Mouse (Mus musculus): ENCODE results near the gene Dnajb14.

The Dnajb14 gene

DNA sequence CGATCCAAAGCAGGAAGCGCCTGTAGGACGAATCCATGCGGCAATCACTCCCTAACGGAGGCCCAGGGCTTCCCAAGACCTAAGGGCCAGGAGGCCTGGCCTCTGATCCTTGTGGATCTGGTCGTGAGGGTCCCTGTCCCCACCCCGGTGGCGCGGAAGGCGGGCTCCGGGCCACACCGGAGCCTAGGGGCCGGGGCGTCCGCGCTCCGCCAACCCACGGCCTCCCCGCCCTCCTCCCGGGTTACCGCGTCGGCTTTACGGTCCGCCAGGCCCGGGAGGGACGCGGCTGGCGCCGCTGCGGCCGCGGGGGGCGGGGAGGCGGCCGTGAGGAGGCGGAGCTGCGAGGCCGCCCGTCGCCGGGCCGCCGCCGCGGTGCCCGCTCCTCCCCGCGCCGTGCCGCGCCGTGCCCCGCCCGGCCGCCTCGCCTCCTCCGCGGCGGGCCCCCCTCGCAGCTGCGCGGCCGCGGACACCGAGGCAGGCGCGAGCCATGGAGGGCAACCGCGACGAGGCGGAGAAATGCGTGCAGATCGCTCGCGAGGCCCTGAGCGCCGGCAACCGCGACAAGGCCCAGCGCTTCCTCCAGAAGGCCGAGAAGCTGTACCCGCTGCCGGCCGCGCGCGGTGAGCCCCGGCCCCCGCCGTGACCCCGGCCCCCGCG lies at the start of gene Dnajb14:
TSS of gene Dnajb14 (plus strand) at position 239 of the 657 bp plus-strand sequence.
- in situ Hi-C loops (cut with MseI, MboI), result no loop called here

DNA sequence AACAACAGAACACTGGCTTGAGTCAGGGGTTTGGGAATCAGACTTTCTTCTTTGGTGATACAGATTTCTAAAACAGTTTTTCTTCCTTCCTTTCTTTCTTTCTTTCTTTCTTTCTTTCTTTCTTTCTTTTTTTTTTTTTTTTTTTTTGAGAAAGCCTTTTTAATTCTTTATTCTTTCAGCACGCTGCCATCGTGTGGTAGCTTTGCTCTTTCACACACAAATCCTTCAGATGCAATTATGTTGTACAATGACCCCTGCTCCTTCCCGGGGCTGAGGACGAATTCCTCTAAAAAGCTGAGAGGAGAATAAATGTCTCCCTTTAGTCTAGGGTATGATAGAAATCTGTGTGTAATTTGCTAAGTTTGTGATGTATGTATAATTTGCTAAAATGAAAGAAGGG lies 48.8 kb upstream of the Dnajb14 start:
- in situ Hi-C loops (cut with MseI, MboI), result no loop called here

DNA sequence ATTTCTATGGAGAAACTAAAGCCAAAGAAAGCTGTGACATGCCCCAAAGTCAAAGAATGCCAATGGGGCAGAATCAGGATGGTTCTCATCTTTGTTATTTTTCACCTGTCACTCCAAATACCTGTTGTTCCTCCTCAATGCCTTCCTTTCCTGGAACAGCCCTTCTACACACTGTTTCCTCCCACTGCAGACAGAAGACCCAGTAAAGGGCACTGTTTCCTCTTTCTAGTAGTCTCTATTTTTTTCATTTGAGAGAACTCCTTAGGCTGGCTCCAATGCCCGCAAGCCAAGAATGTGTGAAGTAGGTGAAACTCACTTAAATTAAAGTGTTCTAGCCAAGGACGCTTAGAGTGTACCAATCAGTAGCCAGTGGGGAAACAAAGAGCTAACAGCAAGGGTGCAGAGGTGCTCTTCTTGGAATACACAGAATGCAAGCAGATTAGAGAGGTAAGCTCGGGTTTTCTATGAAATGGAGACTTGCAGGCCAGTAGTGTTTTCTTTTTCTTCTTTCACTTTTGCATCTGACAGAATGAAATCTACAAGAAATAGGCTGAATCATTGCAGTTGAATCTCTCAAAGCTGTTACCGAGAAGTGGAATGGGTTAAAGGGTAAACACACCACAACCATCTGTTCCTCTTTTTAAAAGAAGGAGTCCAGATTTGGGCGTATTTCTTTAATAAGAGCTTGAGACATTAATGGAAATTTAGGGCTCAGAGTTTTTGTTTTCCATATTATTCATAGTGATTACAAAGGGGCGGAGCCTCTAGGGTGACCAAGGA lies 46.6 kb upstream of the Dnajb14 start:
- in situ Hi-C loops (cut with MseI, MboI), result no loop called here

DNA sequence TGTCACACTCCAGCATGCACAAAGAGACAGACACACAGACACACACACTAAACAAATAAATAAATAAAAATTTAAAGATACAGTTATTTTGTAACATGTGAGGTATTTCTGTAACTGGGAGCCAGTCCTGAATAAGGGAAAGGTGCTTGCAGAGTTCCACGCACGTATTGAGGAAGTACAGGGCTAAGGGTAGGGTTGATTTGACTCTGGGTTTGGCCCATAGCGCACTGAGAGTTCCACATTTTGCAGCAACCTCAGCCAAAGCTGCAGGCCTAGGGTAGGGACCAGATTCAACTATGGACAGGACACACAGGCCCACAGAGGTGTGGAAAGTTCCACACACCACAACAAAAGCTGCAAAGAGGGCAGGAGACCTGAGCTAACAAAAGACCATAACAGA lies 44.2 kb upstream of the Dnajb14 start:
- in situ Hi-C loops (cut with MseI, MboI), result no loop called here

DNA sequence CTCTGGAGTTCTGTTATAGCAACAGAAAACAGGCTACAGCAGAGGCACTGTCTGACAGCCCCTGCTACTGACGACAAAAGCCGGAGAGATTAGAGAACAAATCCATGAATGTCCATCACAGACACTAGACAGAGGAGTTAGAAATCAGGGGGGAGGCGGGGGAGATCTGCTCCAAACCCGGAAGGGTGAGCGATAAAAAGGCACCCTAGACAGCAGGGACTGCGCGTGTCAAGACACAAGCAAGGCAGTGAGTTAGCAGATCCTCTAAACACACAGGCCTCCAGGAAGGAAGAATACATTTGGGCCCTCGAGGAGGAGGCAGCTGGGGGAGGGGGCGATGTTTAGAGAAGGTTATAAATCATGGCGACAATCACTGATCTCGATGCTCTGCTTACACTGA lies 39.8 kb upstream of the Dnajb14 start:
- in situ Hi-C loops (cut with MseI, MboI), result no loop called here

DNA sequence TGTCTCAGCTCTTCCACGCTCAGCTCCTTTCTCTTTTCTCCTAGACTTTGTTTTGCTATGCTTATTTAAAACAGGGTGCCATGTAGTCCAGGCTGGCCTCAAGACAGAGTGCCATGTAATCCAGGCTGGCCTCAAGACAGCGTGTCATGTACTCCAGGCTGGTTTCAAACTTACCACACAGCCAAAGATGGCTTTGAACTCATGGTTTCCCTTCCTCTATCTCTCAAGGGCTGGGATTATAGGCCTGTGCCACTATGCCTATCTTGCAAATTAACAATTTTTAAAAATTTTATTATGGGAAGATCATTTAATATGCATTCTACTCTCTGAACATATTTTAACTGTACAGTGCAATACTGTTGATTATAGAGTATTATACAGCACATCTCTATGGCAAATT lies 36.3 kb upstream of the Dnajb14 start:
- in situ Hi-C loops (cut with MseI, MboI), result no loop called here

DNA sequence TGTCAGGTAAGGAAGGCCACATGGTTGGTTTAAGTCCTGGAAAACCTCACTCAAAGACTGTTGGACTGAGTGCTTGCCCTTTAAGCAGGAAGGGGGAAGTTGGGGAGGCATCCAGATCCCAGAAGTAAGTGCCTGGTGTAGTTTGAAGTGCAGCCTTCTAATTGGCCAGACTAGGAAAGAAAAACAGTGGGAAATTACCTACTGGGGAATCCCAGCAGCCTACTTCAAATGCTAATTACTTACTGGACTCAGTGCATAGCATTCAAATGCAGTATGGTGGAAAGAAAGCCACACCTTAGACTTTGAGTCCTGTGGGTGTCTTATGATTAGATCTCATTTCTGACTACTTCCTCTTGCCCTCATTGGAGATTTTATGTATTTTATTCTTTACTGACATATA lies 34.3 kb upstream of the Dnajb14 start:
- in situ Hi-C loops (cut with MseI, MboI), result no loop called here

DNA sequence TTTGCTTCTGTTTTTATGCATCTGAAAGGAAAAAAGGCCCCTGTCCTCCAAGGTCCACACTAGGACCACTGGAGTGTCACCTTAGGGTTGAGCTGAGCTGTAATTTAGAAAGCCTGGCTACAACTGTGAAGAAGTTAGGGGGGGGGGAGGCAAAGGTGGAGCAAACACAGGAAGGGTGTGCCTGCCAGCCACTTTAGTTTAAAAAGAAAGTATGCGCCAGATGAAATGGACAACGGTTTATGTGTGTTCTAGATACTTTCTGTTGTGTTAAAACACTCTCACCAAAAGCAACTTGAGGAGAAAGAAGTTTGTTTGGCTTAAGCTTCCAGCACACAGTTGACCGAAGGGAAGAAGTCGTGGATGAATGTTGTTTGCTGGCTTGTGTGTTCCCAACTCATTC lies 33.8 kb upstream of the Dnajb14 start:
- in situ Hi-C loops (cut with MseI, MboI), result no loop called here

DNA sequence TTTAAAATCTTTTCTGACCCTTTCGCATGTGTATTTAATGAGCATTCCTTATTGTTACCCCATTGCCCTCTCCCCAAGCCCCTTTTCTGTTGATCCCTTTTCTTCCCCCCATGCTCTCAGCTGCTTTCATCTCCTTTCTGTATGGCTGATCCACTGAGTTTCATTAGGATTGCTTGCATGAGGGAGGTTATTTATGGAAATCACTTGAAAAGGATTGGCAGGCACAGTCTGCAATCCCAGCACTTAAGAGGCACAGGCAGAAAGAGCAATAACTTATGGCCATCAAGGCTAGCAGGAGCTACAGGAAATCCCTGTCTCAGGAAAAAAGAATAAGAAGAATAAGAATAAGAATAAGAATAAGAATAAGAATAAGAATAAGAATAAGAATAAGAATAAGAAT lies 30.9 kb upstream of the Dnajb14 start:
- in situ Hi-C loops (cut with MseI, MboI), result no loop called here

DNA sequence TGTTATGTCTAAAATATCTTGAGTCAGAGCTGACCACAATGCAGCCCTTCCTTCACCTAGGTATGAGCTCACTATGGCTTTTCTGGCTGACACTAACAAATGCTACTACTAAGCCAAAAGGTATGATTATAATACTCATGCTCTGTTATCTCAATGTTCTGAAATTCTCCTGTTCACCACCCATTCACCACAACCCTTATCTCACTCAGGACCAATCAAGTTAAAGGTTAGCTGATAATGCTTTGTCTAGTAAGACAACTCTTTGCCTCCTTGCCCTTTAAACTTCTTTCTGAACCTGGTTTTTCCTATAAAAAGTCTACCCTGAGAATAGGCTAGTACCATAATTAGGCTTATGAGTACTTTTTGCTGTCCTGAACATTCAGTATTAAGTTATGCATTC lies 29.3 kb upstream of the Dnajb14 start:
- in situ Hi-C loops (cut with MseI, MboI), result no loop called here

DNA sequence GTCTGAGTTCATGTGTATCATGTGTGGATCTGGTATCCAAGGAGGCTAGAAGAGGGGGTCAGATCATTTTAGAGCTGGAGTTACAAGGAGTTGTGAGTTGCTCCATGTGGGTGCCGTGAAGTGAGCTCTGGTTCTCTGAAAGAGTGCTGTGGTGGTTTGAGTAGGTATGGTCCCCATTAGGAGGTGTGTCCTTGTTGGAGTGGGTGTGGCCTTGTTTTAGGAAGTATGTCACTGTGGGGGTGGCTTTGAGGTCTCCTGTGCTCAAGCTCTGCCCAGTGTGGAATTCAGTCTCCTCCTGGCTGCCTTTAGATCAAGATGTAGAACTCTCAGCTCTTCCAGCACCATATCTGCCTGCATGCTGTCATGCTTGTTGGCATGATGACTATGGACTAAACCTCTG lies 24.5 kb upstream of the Dnajb14 start:
- in situ Hi-C loops (cut with MseI, MboI), result no loop called here

DNA sequence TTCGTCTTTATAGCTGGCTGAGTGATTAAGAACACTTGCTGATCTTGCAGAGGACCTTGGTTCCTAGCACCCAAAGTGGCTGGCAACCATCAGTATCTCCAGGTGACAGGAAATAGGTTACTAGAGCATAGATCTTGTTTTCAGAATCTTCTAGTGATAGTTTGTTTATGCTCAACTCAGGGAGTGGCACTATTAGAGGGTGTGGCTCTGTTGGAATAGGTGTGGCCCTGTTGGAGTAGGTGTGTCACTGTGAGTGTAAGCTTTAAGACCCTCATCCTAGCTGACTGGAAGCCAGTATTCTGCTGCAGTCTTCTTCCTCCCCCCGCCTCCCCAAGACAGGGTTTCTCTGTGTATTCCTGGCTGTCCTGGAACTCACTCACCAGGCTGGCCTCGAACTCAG lies 23.2 kb upstream of the Dnajb14 start:
- in situ Hi-C loops (cut with MseI, MboI), result no loop called here

DNA sequence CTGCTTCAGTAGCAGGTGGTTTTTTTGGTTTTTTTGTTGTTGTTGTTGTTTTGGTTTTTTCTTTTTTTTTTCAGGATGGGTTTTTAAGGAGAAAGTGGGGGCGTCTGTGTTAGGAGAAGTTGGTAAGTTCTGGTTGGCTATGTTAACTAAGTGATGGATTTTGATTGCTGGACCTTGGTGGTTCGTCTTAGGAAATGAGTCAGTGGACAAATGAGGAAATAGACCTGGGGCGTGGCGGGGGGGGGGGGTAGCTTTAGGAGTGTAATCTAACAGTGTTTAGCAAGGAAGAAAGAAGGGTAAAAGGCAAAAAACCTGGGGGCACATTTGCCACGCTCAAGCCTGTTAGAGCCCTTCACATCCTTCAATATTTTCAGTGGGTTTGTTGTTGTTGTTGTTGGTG lies 20.9 kb upstream of the Dnajb14 start:
- in situ Hi-C loops (cut with MseI, MboI), result no loop called here

DNA sequence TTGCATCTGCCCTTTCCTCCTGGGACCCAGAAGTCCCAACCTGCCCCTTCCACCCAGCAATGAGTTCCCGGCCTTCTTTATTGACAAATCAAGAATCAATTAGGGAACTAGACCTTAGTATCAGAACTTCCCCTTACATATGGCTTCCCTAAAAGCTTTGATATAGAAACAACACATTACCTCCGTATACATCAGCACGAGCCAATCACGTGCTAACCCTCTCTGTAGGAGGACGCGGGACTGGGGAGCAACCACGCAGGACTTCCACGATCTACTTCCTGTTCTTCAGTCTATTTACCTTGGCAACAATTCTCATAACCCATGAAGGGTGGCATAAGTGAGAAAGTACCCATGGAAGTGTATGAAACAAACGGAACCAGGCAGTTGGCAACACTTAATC lies 19.1 kb upstream of the Dnajb14 start:
- in situ Hi-C loops (cut with MseI, MboI), result no loop called here

DNA sequence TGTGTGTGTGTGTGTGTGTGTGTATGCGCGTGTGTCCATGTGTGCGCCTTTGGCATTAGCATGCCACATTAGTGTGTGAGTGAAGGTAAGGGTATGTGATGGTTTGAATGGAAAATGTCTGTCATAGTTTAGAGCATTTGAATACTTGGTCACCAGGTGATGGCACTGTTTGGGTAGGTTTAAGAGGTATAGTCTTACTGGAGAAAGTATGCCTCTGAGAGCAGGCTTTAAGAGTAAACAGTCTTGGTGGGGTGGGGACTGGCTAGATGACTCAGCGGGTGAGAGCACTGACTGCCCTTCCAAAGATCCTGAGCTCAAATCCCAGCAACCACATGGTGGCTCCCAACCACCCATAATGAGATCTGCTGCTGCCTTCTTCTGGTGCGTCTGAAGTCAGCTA lies 17.8 kb upstream of the Dnajb14 start:
- in situ Hi-C loops (cut with MseI, MboI), result loop anchor here in 1 of 2 experiments (10.0 kb wide), 1 partner anchor 75 kb away; no protein-coding TSS in a partner anchor

DNA sequence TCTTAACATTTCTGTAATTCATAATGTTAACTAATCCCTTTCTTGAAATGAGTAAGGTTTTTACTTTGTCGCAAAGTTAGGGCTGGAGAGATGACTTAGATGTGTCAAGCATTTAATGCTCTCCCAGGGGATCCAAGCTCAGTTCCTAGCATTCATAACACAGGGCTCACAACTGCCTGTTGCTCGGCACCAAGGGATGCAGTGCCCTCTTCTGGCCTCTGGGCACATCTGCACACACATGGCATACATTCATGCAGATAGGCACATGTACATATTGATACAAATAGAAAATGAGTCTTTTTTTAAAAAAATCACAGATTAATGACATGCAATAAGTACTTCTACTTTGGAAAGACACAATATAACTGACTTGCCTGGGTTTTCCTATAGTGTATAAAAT lies 16.3 kb upstream of the Dnajb14 start:
- in situ Hi-C loops (cut with MseI, MboI), result loop anchor here in 1 of 2 experiments (10.0 kb wide), 1 partner anchor 76 kb away; no protein-coding TSS in a partner anchor

DNA sequence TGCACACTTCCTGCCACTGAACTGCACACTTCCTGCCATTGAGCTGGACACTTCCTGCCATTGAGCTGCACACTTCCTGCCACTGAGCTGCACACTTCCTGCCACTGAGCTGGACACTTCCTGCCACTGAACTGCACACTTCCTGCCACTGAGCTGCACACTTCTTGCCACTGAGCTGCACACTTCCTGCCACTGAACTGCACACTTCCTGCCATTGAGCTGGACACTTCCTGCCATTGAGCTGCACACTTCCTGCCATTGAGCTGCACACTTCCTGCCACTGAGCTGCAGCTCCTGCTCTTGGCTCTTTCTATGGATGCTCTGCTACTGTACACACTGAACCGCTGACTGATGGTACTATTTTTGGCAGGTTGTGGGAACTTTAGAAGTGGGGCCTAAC lies 14.5 kb upstream of the Dnajb14 start:
- in situ Hi-C loops (cut with MseI, MboI), result loop anchor here in 1 of 2 experiments (10.0 kb wide), 1 partner anchor 78 kb away; no protein-coding TSS in a partner anchor

DNA sequence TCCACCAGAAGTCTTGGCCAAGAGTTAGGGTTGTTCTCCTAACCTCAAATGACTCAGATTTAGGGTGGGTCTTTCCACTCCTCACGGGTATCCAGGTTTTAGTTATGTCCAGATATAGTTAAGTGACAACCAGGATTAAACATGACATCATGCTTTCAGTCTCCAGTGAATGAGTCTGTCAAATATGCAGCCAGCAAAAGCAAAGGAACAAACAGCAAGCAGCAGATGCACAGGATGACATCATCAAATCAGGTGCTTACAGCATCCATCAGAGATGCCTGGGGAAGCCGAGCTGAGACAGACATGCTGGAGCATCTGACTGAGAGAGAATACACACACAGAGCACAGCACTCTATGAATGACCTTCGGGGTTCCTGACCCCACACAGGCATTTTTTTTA lies 12.1 kb upstream of the Dnajb14 start:
- in situ Hi-C loops (cut with MseI, MboI), result loop anchor here in 1 of 2 experiments (10.0 kb wide), 1 partner anchor 81 kb away; no protein-coding TSS in a partner anchor

DNA sequence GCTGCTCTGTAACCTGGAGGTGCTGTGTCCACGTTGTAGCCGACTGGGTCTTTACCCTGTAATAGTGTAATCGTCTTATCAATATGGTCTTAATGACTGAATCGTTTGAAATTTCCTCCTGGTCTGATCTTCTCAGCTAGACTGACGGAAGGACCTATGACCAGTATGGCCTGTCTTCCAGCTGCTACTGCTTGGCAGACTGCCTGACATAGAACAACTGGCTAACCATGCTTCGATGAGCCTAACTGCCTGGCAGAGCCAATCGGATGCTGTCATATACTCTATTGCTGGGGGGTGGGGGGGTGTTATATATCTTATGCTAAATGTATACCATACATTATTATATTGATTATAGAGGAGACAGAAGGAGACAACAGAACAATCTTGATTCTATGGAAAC lies 11.4 kb upstream of the Dnajb14 start:
- in situ Hi-C loops (cut with MseI, MboI), result loop anchor here in 1 of 2 experiments (10.0 kb wide), 1 partner anchor 81 kb away; no protein-coding TSS in a partner anchor

DNA sequence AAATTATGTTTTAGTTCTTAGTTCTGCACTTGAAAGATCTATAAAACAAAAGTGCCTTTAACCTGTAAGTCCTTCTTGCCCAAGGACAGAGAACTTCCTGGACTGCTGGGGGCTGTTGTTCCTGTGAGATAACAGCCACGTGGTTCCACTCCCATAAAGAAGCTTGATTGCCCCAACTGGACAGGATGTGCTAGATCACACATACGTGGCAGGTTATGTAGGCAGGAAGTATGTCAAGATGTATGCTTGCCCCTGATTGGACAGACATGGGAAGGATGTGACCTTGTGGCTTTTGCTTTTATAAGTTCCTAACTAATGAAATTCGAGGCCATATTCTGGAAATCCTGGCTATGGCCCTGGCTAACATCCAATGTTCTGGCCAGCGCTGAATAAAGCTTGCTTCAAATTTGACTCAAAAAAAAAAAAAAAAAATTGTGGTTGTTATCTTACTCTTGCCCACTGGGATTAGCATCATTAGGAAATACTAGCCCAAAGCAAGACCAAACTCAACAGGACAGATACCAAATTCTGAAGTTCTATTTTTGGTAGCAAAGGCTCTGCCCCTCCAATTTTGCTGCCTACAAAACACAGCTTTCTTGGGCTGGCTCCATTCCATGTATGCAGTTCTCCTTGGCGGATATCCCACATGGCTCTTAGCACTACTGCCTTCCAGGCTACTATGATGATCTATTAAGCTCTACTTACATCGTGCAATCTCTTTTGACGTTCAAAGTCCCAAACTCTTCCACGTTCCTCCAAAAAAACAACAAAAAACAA lies 6.9 kb upstream of the Dnajb14 start:
- in situ Hi-C loops (cut with MseI, MboI), result no loop called here

DNA sequence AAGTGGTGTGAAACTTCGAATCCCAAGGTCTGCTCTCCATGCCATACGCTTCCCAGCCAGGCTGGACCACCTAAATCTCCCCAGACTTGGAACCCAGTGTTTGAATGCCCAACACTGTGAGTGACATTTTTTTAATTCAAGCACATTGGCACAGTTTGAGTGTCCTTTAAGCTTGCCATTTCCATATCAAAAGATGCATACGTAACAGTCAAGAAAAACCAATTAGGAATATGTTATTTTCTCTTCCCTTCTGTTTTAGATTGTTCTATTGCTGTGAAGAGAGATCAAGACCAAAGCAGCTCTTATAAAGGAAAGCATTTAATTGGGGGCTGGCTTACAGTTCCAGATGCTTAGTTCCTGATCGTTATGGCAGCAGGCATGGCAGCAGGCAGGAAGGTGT lies 6.0 kb upstream of the Dnajb14 start:
- in situ Hi-C loops (cut with MseI, MboI), result no loop called here

DNA sequence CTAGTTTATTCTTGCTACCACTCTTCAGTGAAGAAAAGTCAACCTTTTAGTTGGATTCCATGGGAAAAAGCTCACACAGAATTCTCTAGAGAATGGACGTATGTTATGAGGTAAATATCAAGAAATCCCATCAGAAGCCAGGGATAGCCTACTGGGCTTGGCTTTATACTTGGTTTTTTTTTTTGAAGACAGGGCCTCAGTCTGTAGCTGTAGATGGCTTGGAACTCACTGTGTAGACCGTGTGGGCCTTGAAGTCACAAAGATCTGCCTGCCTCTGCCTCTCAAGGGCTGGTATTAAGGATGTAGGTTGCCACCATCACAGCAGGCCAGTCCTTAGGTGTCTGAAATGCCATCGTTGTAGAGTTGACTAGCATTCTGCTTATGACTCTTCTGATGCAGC lies 4.9 kb upstream of the Dnajb14 start:
- in situ Hi-C loops (cut with MseI, MboI), result no loop called here
